Mouse (Mus musculus) CH12.LX (cell line): ENCODE results near the gene Ace.

Source experiments
- CHD2 ChIP-seq: IDR thresholded peaks from 2 replicates; pipeline ENCODE4 v1.6.1; 2011; ENCODE audit warnings: low read length, improper control_type of control experiment
- CTCF ChIP-seq, 2 experiments: IDR thresholded peaks in 1 of 2; conservative IDR thresholded peaks in 1 of 2; 2 replicates each; pipeline ENCODE4 v1.5.1; 2011 to 2012; ENCODE audit warnings: low read depth in 2 of 2, low read length in 2 of 2, improper control_type of control experiment in 1 of 2, inconsistent platforms in 1 of 2, mild to moderate bottlenecking in 1 of 2, moderate library complexity in 1 of 2
- E2F4 ChIP-seq: IDR thresholded peaks from 2 replicates; pipeline ENCODE4 v1.6.1; 2011; ENCODE audit warnings: low read depth, low read length, improper control_type of control experiment; ENCODE audit not compliant: insufficient replicate concordance
- ELF1 ChIP-seq: IDR thresholded peaks from 2 replicates; pipeline ENCODE4 v1.6.1; 2014; ENCODE audit warnings: low read depth, mild to moderate bottlenecking, inconsistent platforms, low read length, improper control_type of control experiment
- MAFK ChIP-seq: IDR thresholded peaks from 2 replicates; pipeline ENCODE4 v1.6.1; 2011; ENCODE audit warnings: low read length, improper control_type of control experiment; ENCODE audit not compliant: insufficient replicate concordance
- POLR2AphosphoS2 ChIP-seq: IDR thresholded peaks from 2 replicates; pipeline ENCODE4 v1.6.1; 2011; ENCODE audit warnings: low read depth, low read length, improper control_type of control experiment
- SMC3 ChIP-seq: IDR thresholded peaks from 2 replicates; pipeline ENCODE4 v1.6.1; 2011; ENCODE audit warnings: low read depth, low read length, improper control_type of control experiment
- TBP ChIP-seq: conservative IDR thresholded peaks from 2 replicates; pipeline ENCODE4 v1.6.1; 2011; ENCODE audit warnings: low read depth, low read length, improper control_type of control experiment

DNA sequence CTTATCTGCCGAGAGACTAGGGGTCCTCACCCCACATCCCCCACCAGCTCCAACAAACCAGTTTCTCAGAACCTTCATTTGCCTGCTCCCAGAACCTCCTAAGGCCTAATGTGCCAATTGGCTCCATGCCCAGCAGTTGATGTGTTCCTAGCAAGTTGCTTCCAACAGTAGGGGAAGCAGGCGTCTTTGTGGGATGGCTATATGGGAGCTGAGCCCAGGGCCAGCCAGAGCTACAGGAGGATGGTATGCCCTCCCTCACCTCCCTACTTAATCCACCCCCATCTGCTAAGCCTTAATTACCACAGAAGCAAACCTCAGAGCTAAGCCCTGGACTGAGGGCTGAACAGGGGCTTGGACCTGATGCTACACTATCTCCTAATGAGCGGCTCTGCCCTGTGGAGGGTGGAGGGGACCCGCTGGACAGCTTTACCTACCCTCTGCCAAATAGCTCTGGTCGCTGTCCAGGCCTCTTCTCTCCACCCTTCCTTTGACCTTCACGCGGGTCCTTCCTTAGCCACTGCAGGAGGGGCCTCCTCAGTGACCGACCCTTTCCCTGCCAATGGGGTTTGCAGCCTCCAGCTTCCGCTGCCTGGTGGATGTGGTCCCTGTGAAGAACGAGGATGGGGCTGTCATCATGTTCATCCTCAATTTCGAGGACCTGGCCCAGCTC, 45.9 kb downstream of the Ace start:
- TF ChIP-seq CTCF (conservative IDR thresholded peaks at IDR 0.05 in 1 of 2, IDR thresholded peaks at IDR 0.05 in 1 of 2; ENCODE audit: low read depth in 2 of 2, low read length in 2 of 2) (no peak), POLR2AphosphoS2 (no peak), MAFK (no peak), TBP (no peak), ELF1 (no peak), E2F4 (no peak), SMC3 (no peak), CHD2 (no peak)
